Mouse (Mus musculus) stomach, embryonic 15.5 days (tissue): ENCODE results near the gene Tbcb. TPM values are rescaled to one million over a fixed set of nuclear protein-coding genes. Genes with fewer than 3 reads are reported as not detected.

ENCODE experiments used
- ATAC-seq: fragments of 200-750 bp; cut with Nextera tagmentation; 2 replicates; pipeline ENCODE4 v1.8.0; 2017; ENCODE audit warnings: low read depth, moderate number of reproducible peaks, moderate TSS enrichment; ENCODE audit not compliant: insufficient read depth, low FRiP score
- H3K27ac ChIP-seq: fragments of 300-500 bp; sonication (generic); 2 replicates; pipeline ENCODE4 v1.5.1; 2015; ENCODE audit warnings: mild to moderate bottlenecking, inconsistent platforms
- H3K27me3 ChIP-seq: fragments of 300-500 bp; sonication (generic); replicated peaks from 2 replicates; pipeline ENCODE4 v1.6.1; 2015; ENCODE audit warnings: inconsistent platforms
- H3K36me3 ChIP-seq: fragments of 300-500 bp; sonication (generic); 2 replicates; pipeline ENCODE4 v1.6.1; 2015; ENCODE audit warnings: inconsistent platforms
- H3K4me1 ChIP-seq: fragments of 300-500 bp; sonication (generic); 2 replicates; pipeline ENCODE4 v1.6.1; 2015; ENCODE audit warnings: inconsistent platforms
- H3K4me2 ChIP-seq: fragments of 300-500 bp; sonication (generic); 2 replicates; pipeline ENCODE4 v1.6.1; 2015; ENCODE audit warnings: mild to moderate bottlenecking, inconsistent platforms
- H3K4me3 ChIP-seq: fragments of 300-500 bp; sonication (generic); replicated peaks from 2 replicates; pipeline ENCODE4 v1.5.1; 2015; ENCODE audit warnings: inconsistent platforms
- H3K9ac ChIP-seq: fragments of 300-500 bp; sonication (generic); 2 replicates; pipeline ENCODE4 v1.6.1; 2015; ENCODE audit warnings: inconsistent platforms
- H3K9me3 ChIP-seq: fragments of 300-500 bp; sonication (generic); 2 replicates; pipeline ENCODE4 v1.6.1; 2016; ENCODE audit warnings: inconsistent platforms
- WGBS: fragments of 180-500 bp; shearing (Covaris S2); methylation state at CpG from one replicate; pipeline ENCODE4 v1.1.7; 2015; 5-methylcytosine and 5-hydroxymethylcytosine counted together
- polyA plus RNA-seq: library from polyadenylated mRNA; unstranded; fragments of >200 nt; fragmentation: Nextera tagmentation; extraction: Ambion mirVana; gene quantifications from 2 replicates; pipeline ENCODE4 v1.2.1, GENCODE M21; 2015

Gene Tbcb
- polyA plus RNA-seq, 1 experiment from 2014 or later, result 138 TPM

GRCm38 (mm10) chr7:30200200-30200599 is 31.9 kb downstream of the Tbcb start:
- Histone ChIP-seq H3K4me2 (no peak overlapping the region), H3K4me1 (peaks cover 11% of the 10 kb centered on the region), H3K9me3 (no peaks in the 10 kb centered on the region), H3K9ac (no peak overlapping the region), H3K36me3 (no peaks in the 10 kb centered on the region), H3K4me3 (no peak overlapping the region), H3K27ac (no peak overlapping the region), H3K27me3 (no peaks in the 10 kb centered on the region)
- 83% methylated on average over 5 of the region's 5 CpGs for WGBS
- ATAC-seq, result no peak

- Histone ChIP-seq H3K9ac (no peak overlapping the region), H3K4me3 (no peak overlapping the region), H3K9me3 (no peaks in the 10 kb centered on the region), H3K36me3 (no peaks in the 10 kb centered on the region), H3K27me3 (no peaks in the 10 kb centered on the region), H3K4me1 (peaks cover 14% of the 10 kb centered on the region), H3K4me2 (no peak overlapping the region), H3K27ac (no peak overlapping the region)
- no peak for ATAC-seq
- WGBS, result 69% methylated on average over 18 of the region's 18 CpGs
These were observed 32.5 kb downstream of the Tbcb start for GRCm38 (mm10) chr7:30199498-30200139.

GRCm38 (mm10) chr7:30198481-30198971 is 33.5 kb downstream of the Tbcb start, which contains the start of gene Capns1:
Capns1 (minus strand) TSS chr7:30198811.
- ATAC-seq, result no peak
- peaks cover 15% of the 10 kb centered on the region for H3K4me1 ChIP-seq
- H3K27me3 ChIP-seq, result no peaks in the 10 kb centered on the region
- 0 out of 2 replicates have a peak within 1 kb of the TSS, but pooled peaks have one; percentile 44 for H3K27ac ChIP-seq
- 0 out of 2 replicates have a peak within 1 kb of the TSS, but pooled peaks have one; percentile 14 for H3K4me2 ChIP-seq
- no peak within 1 kb of the TSS for H3K9ac ChIP-seq
- H3K36me3 ChIP-seq, result no peaks in the 10 kb centered on the region
- WGBS, result 8% methylated on average over 8 of the region's 8 CpGs
- H3K9me3 ChIP-seq, result no peaks in the 10 kb centered on the region
- 0 out of 2 replicates have a peak within 1 kb of the TSS, but pooled peaks have one; percentile 5 for H3K4me3 ChIP-seq

GRCm38 (mm10) chr7:30197592-30198129 is 34.4 kb downstream of the Tbcb start:
- Histone ChIP-seq H3K27me3 (no peaks in the 10 kb centered on the region), H3K4me1 (peaks cover 23% of the 10 kb centered on the region), H3K9ac (no peak overlapping the region), H3K36me3 (no peaks in the 10 kb centered on the region), H3K4me2 (no peak overlapping the region), H3K9me3 (no peaks in the 10 kb centered on the region), H3K4me3 (no peak overlapping the region), H3K27ac (0 out of 2 replicates have a peak overlapping the region, but pooled peaks have one; percentile 44)
- no peak for ATAC-seq
- WGBS, result 45% methylated on average over 5 of the region's 5 CpGs

GRCm38 (mm10) chr7:30196171-30196570 is 35.9 kb downstream of the Tbcb start:
- H3K36me3 ChIP-seq, result peaks cover 13% of the 10 kb centered on the region; the same call in 1 of the 2 replicates
- 41% methylated on average over 6 of the region's 6 CpGs for WGBS
- no peaks in the 10 kb centered on the region for H3K27me3 ChIP-seq
- no peaks in the 10 kb centered on the region for H3K9me3 ChIP-seq
- H3K4me2 ChIP-seq, result no peak overlapping the region
- H3K27ac ChIP-seq, result peak overlapping the region; percentile 28
- H3K4me1 ChIP-seq, result peaks cover 25% of the 10 kb centered on the region
- ATAC-seq, result no peak
- no peak overlapping the region for H3K4me3 ChIP-seq
- no peak overlapping the region for H3K9ac ChIP-seq

- H3K4me3 ChIP-seq, result no peak overlapping the region
- WGBS, result 66% methylated on average over 6 of the region's 6 CpGs
These were observed 36.6 kb downstream of the Tbcb start for GRCm38 (mm10) chr7:30195461-30195860.

GRCm38 (mm10) chr7:30194884-30195283 is 37.2 kb downstream of the Tbcb start:
- Histone ChIP-seq H3K4me2 (peak overlapping the region; percentile 68), H3K27me3 (no peaks in the 10 kb centered on the region), H3K4me1 (peaks cover 25% of the 10 kb centered on the region), H3K9ac (peak overlapping the region; percentile 90), H3K9me3 (no peaks in the 10 kb centered on the region), H3K4me3 (peak overlapping the region; percentile 86), H3K27ac (peak overlapping the region; percentile 94), H3K36me3 (peaks cover 21% of the 10 kb centered on the region)
- peak; percentile 87 for ATAC-seq
- under 1% methylated on average over 28 of the region's 28 CpGs for WGBS

More at GRCm38 (mm10) chr7:30195461-30195860, 36.6 kb downstream of the Tbcb start:
- H3K4me2 ChIP-seq, result peak overlapping the region; percentile 68; the same call in 1 of the 2 replicates
- no peaks in the 10 kb centered on the region for H3K9me3 ChIP-seq
- H3K27ac ChIP-seq, result peak overlapping the region; percentile 10; the same call in 1 of the 2 replicates
- no peaks in the 10 kb centered on the region for H3K27me3 ChIP-seq
- peaks cover 15% of the 10 kb centered on the region for H3K36me3 ChIP-seq
- ATAC-seq, result no peak
- H3K4me1 ChIP-seq, result peaks cover 25% of the 10 kb centered on the region
- no peak overlapping the region for H3K9ac ChIP-seq

GRCm38 (mm10) chr7:30194101-30194831 is 37.8 kb downstream of the Tbcb start:
- peak; percentile 19; the same call in 1 of the 2 replicates for ATAC-seq

DNA sequence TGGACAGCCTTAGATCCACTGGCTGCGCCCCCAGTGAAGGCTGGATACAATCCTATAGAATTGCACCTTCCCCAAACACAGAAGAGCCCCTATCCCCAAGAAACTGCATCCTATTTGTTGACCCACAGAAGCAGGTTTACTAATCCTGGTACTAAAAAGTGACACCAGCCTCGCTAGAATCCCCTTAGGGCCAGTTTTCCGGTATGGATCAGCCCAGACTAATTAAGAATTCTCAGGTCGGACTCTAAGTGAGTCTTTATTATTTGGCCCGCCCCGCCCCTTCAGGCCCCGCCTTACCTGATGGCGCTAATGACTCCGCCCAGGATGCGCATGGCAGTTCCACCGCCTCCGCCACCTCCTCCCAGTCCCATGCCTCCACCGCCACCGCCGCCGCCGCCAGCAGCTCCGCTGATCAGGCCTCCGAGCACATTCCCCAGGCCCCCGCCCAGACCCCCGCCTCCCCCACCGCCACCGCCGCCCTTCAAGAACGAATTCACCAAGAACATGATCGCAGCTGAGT is 38.4 kb downstream of the Tbcb start:
- 2% methylated on average over 25 of the region's 26 CpGs for WGBS
- H3K27ac ChIP-seq, result peak overlapping the region; percentile 94
- peak; percentile 69 for ATAC-seq
- peaks cover 27% of the 10 kb centered on the region for H3K36me3 ChIP-seq
- H3K4me3 ChIP-seq, result peak overlapping the region; percentile 86
- H3K4me1 ChIP-seq, result peaks cover 25% of the 10 kb centered on the region
- H3K27me3 ChIP-seq, result no peaks in the 10 kb centered on the region
- H3K9me3 ChIP-seq, result no peaks in the 10 kb centered on the region
- peak overlapping the region; percentile 19; the same call in 1 of the 2 replicates for H3K9ac ChIP-seq
- peak overlapping the region; percentile 68 for H3K4me2 ChIP-seq

More at GRCm38 (mm10) chr7:30194101-30194831, 37.8 kb downstream of the Tbcb start:
- peak overlapping the region; percentile 86 for H3K4me3 ChIP-seq
- peaks cover 22% of the 10 kb centered on the region for H3K36me3 ChIP-seq
- H3K9me3 ChIP-seq, result no peaks in the 10 kb centered on the region
- H3K4me1 ChIP-seq, result peaks cover 25% of the 10 kb centered on the region
- H3K27ac ChIP-seq, result peak overlapping the region; percentile 94
- H3K4me2 ChIP-seq, result peak overlapping the region; percentile 68
- peak overlapping the region; percentile 90 for H3K9ac ChIP-seq
- under 1% methylated on average over 26 of the region's 26 CpGs for WGBS
- H3K27me3 ChIP-seq, result no peaks in the 10 kb centered on the region

GRCm38 (mm10) chr7:30193013-30193412 is 39.1 kb downstream of the Tbcb start:
- WGBS, result 31% methylated on average over 9 of the region's 9 CpGs
- H3K9me3 ChIP-seq, result no peaks in the 10 kb centered on the region

GRCm38 (mm10) chr7:30192088-30192487 is 40.0 kb downstream of the Tbcb start:
- H3K36me3 ChIP-seq, result peaks cover 38% of the 10 kb centered on the region
- no peak overlapping the region for H3K9ac ChIP-seq
- WGBS, result 86% methylated on average over 12 of the region's 12 CpGs

More at GRCm38 (mm10) chr7:30193013-30193412, 39.1 kb downstream of the Tbcb start:
- Histone ChIP-seq H3K27ac (peak overlapping the region; percentile 94; the same call in 1 of the 2 replicates), H3K9ac (no peak overlapping the region), H3K27me3 (no peaks in the 10 kb centered on the region), H3K4me3 (peak overlapping the region; percentile 86), H3K36me3 (peaks cover 32% of the 10 kb centered on the region), H3K4me1 (peaks cover 22% of the 10 kb centered on the region), H3K4me2 (peak overlapping the region; percentile 68)
- ATAC-seq, result no peak

More at GRCm38 (mm10) chr7:30192088-30192487, 40.0 kb downstream of the Tbcb start:
- no peak overlapping the region for H3K27ac ChIP-seq
- peaks cover 19% of the 10 kb centered on the region for H3K4me1 ChIP-seq
- ATAC-seq, result no peak
- no peaks in the 10 kb centered on the region for H3K27me3 ChIP-seq
- no peaks in the 10 kb centered on the region for H3K9me3 ChIP-seq
- no peak overlapping the region for H3K4me2 ChIP-seq
- no peak overlapping the region for H3K4me3 ChIP-seq
